Mouse (Mus musculus): ENCODE results near the gene Gm17571. TPM values are rescaled to one million over a fixed set of nuclear protein-coding genes. Genes with fewer than 3 reads are reported as not detected.

Gm17571 gene
- not detected in 2 replicates for polyA plus RNA-seq (2016; fragmentation: Nextera tagmentation; extraction: Ambion mirVana)

GRCm38 (mm10) chr9:13446703-13447285 lies at the start of gene Gm17571:
TSS of gene Gm17571 (minus strand) at chr9:13446753.
- 55% methylated on average over 4 of the region's 4 CpGs for WGBS
- Histone ChIP-seq H3K4me3 (no peak within 1 kb of the TSS), H3K27ac (ENCODE audit: poor library complexity, severe bottlenecking) (peak within 1 kb of the TSS; percentile 7; the same call in 1 of the 2 replicates), H3K27me3 (replicated peaks) (no peaks in the 10 kb centered on the region), H3K36me3 (no peaks in the 10 kb centered on the region), H3K4me2 (no peak within 1 kb of the TSS), H3K9ac (no peak within 1 kb of the TSS), H3K4me1 (replicated peaks) (peaks cover 58% of the 10 kb centered on the region), H3K9me3 (replicated peaks) (no peaks in the 10 kb centered on the region)
- ATAC-seq (ENCODE audit: insufficient number of reproducible peaks, low FRiP score) = no peak

- H3K4me3 ChIP-seq = no peak overlapping the region
- H3K4me2 ChIP-seq = no peak overlapping the region
- peaks cover 3% of the 10 kb centered on the region; the same call in 1 of the 2 replicates for H3K36me3 ChIP-seq
- H3K9ac ChIP-seq = no peak overlapping the region
- no peaks in the 10 kb centered on the region for H3K9me3 ChIP-seq (replicated peaks)
- H3K27ac ChIP-seq (ENCODE audit: poor library complexity, severe bottlenecking) = no peak overlapping the region
- no peak for ATAC-seq (ENCODE audit: insufficient number of reproducible peaks, low FRiP score)
- no peaks in the 10 kb centered on the region for H3K27me3 ChIP-seq (replicated peaks)
- peaks cover 41% of the 10 kb centered on the region for H3K4me1 ChIP-seq (replicated peaks)
Observed at GRCm38 (mm10) chr9:13495530-13495929, 49.0 kb upstream of the Gm17571 start.

- Histone ChIP-seq H3K4me3 (no peak overlapping the region), H3K27ac (ENCODE audit: poor library complexity, severe bottlenecking) (no peak overlapping the region), H3K9ac (no peak overlapping the region), H3K36me3 (no peaks in the 10 kb centered on the region), H3K27me3 (replicated peaks) (no peaks in the 10 kb centered on the region), H3K4me1 (replicated peaks) (peaks cover 32% of the 10 kb centered on the region), H3K4me2 (no peak overlapping the region), H3K9me3 (replicated peaks) (no peaks in the 10 kb centered on the region)
- ATAC-seq (ENCODE audit: insufficient number of reproducible peaks, low FRiP score) = no peak
- WGBS = 77% methylated on average over 2 of the region's 2 CpGs
Observed at GRCm38 (mm10) chr9:13493746-13494145, 47.2 kb upstream of the Gm17571 start.

DNA sequence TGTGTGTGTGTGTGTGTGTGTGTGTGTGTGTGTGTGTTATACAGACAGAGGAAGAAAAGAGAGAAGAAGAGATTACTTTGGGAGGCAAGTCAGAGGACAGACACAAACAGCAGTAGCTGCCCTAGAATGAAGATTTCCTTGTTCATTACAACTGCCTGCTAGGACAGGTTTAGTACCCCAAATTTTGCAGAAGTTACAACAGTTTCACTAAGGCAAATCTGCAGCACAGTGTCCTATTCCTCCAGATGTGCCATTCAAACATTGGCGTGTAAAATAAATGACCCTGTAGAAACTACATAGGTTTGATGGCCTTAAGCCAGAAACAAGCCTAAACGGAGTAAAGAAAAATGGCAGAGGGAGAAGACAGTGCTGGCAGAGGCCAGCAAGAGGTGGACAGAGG lies 46.3 kb upstream of the Gm17571 start:
- Histone ChIP-seq H3K27me3 (replicated peaks) (no peaks in the 10 kb centered on the region), H3K4me3 (no peak overlapping the region), H3K4me1 (replicated peaks) (peaks cover 23% of the 10 kb centered on the region), H3K9ac (no peak overlapping the region), H3K4me2 (no peak overlapping the region), H3K9me3 (replicated peaks) (no peaks in the 10 kb centered on the region), H3K27ac (ENCODE audit: poor library complexity, severe bottlenecking) (no peak overlapping the region), H3K36me3 (no peaks in the 10 kb centered on the region)
- ATAC-seq (ENCODE audit: insufficient number of reproducible peaks, low FRiP score) = no peak
- WGBS = 81% methylated on average over 2 of the region's 2 CpGs

DNA sequence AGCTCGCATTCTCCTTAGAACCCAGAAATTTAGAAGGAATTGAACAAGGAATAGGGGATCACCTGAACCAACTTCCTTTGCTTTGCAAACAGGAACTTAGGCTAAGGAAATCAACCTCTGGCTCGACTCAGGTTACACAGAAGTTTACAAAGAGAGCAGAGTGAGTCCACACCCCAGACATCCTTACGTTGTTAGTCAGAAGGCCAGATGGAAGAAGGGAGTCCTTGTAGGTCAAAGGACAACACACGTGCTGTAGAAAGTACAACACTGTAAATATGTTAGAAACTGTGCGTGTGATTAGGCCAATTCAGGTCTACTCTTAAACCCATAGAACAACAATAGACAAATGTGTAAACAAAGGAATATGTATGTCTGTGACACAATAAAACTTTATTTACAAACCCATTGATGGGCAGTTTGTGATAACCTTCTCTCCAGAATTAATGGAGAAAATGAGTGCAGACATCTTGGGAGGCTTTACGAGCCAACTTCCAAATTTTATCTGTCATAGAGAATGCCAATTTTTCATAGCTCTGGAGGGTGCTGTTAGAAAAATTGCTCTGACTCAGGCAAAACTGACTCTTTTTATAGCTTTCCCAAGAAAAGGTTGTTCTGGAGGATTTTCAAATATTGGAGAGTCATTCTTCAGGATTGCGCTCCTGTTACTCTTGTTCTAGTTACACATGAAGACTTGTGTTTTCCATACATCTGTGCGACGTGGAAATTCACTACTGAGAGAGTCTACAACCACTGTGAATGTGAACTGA lies 45.5 kb upstream of the Gm17571 start:
- Histone ChIP-seq H3K4me3 (no peak overlapping the region), H3K9me3 (replicated peaks) (no peaks in the 10 kb centered on the region), H3K27me3 (replicated peaks) (no peaks in the 10 kb centered on the region), H3K4me1 (replicated peaks) (peaks cover 18% of the 10 kb centered on the region), H3K27ac (ENCODE audit: poor library complexity, severe bottlenecking) (no peak overlapping the region), H3K4me2 (no peak overlapping the region), H3K9ac (no peak overlapping the region), H3K36me3 (no peaks in the 10 kb centered on the region)
- 79% methylated on average over 9 of the region's 9 CpGs for WGBS
- ATAC-seq (ENCODE audit: insufficient number of reproducible peaks, low FRiP score) = no peak

GRCm38 (mm10) chr9:13491107-13491506 lies 44.6 kb upstream of the Gm17571 start:
- H3K9me3 ChIP-seq (replicated peaks) = no peaks in the 10 kb centered on the region
- 51% methylated on average over 1 of the region's 1 CpGs for WGBS
- no peak overlapping the region for H3K4me3 ChIP-seq
- no peak overlapping the region for H3K9ac ChIP-seq
- peaks cover 16% of the 10 kb centered on the region for H3K4me1 ChIP-seq (replicated peaks)
- no peaks in the 10 kb centered on the region for H3K36me3 ChIP-seq
- no peak overlapping the region for H3K4me2 ChIP-seq
- H3K27ac ChIP-seq (ENCODE audit: poor library complexity, severe bottlenecking) = no peak overlapping the region
- no peaks in the 10 kb centered on the region for H3K27me3 ChIP-seq (replicated peaks)
- no peak for ATAC-seq (ENCODE audit: insufficient number of reproducible peaks, low FRiP score)

- no peak overlapping the region for H3K9ac ChIP-seq
- no peak for ATAC-seq (ENCODE audit: insufficient number of reproducible peaks, low FRiP score)
- H3K4me1 ChIP-seq (replicated peaks) = peaks cover 32% of the 10 kb centered on the region
- H3K27me3 ChIP-seq (replicated peaks) = no peaks in the 10 kb centered on the region
- no peaks in the 10 kb centered on the region for H3K9me3 ChIP-seq (replicated peaks)
- no peaks in the 10 kb centered on the region for H3K36me3 ChIP-seq
- 48% methylated on average over 1 of the region's 1 CpGs for WGBS
- no peak overlapping the region for H3K27ac ChIP-seq (ENCODE audit: poor library complexity, severe bottlenecking)
- H3K4me2 ChIP-seq = no peak overlapping the region
- H3K4me3 ChIP-seq = no peak overlapping the region
Observed at GRCm38 (mm10) chr9:13485914-13486313, 39.4 kb upstream of the Gm17571 start.

GRCm38 (mm10) chr9:13484267-13485240 lies 38.0 kb upstream of the Gm17571 start:
- Histone ChIP-seq H3K9me3 (replicated peaks) (no peaks in the 10 kb centered on the region), H3K27ac (ENCODE audit: poor library complexity, severe bottlenecking) (peak overlapping the region; percentile 75), H3K27me3 (replicated peaks) (no peaks in the 10 kb centered on the region), H3K4me2 (peak overlapping the region; percentile 59), H3K9ac (peak overlapping the region; percentile 22; the same call in 1 of the 2 replicates), H3K36me3 (no peaks in the 10 kb centered on the region), H3K4me1 (replicated peaks) (peaks cover 42% of the 10 kb centered on the region), H3K4me3 (peak overlapping the region; percentile 12; the same call in 1 of the 2 replicates)
- ATAC-seq (ENCODE audit: insufficient number of reproducible peaks, low FRiP score) = no peak
- WGBS = 59% methylated on average over 12 of the region's 12 CpGs

- Histone ChIP-seq H3K9me3 (replicated peaks) (no peaks in the 10 kb centered on the region), H3K27me3 (replicated peaks) (no peaks in the 10 kb centered on the region), H3K4me2 (peak overlapping the region; percentile 59), H3K27ac (ENCODE audit: poor library complexity, severe bottlenecking) (peak overlapping the region; percentile 75), H3K9ac (0 out of 2 replicates have a peak overlapping the region, but pooled peaks have one; percentile 22), H3K36me3 (no peaks in the 10 kb centered on the region), H3K4me1 (replicated peaks) (peaks cover 42% of the 10 kb centered on the region), H3K4me3 (no peak overlapping the region)
- 34% methylated on average over 5 of the region's 5 CpGs for WGBS
- peak; percentile 75; the same call in 1 of the 2 replicates for ATAC-seq (ENCODE audit: insufficient number of reproducible peaks, low FRiP score)
Observed at GRCm38 (mm10) chr9:13483199-13484068, 36.9 kb upstream of the Gm17571 start.

DNA sequence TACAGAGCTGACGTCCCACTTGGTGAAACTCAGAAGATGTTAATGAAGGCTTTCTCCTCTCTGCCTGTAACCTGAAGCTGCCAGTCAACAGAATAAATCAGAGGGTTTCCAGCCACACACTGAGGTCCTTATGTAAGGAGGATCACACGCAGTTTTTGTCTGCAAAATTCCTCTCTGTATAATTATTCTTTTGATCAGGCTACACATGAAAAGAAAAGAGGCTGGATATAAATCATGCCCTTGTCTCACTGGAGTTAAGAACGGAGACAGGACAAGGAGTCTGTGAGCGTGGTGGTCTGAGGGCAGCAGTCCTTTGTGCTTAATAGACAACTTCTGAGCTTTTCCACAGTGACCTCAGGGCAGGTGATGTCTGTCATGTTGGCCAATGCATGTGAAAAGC lies 32.7 kb upstream of the Gm17571 start:
- Histone ChIP-seq H3K4me2 (no peak overlapping the region), H3K9ac (no peak overlapping the region), H3K4me1 (replicated peaks) (peaks cover 44% of the 10 kb centered on the region), H3K9me3 (replicated peaks) (no peaks in the 10 kb centered on the region), H3K27me3 (replicated peaks) (no peaks in the 10 kb centered on the region), H3K27ac (ENCODE audit: poor library complexity, severe bottlenecking) (no peak overlapping the region), H3K36me3 (no peaks in the 10 kb centered on the region), H3K4me3 (no peak overlapping the region)
- no peak for ATAC-seq (ENCODE audit: insufficient number of reproducible peaks, low FRiP score)
- 59% methylated on average over 4 of the region's 4 CpGs for WGBS
